Mouse (Mus musculus): ENCODE data around the gene Kcns3. TPM values are rescaled to one million over a fixed set of nuclear protein-coding genes. Genes with fewer than 3 reads are reported as not detected.

The Kcns3 gene
- total RNA-seq (2021): 1 to 10 TPM; 6.6 to 6.8 TPM
- long read RNA-seq, experiment 1, transcript Kcns3-201 (3 exons, 2,933 nt): major isoform, 6 of 11 reads
- long read RNA-seq, experiment 1, partial matches to known transcripts: 0 of 11 reads
- long read RNA-seq, experiment 1, other reads (novel, unspliced or antisense): 2 of 11 reads
- long read RNA-seq, experiment 2, transcript Kcns3-201 (3 exons, 2,933 nt): major isoform, 6 of 13 reads
- long read RNA-seq, experiment 2, partial matches to known transcripts: 0 of 13 reads
- long read RNA-seq, experiment 2, other reads (novel, unspliced or antisense): 3 of 13 reads

GRCm38 (mm10) chr12:11151015-11151414 is at the start of gene Kcns3:
Gene Kcns3 (minus strand): TSS chr12:11151056.
- DNase-seq (ENCODE audit: low spot score in 2 of 2): no peak

GRCm38 (mm10) chr12:11198551-11198950 is 47.7 kb upstream of the Kcns3 start:
- DNase-seq (ENCODE audit: low spot score in 2 of 2): no peak

GRCm38 (mm10) chr12:11198026-11198425 is 47.2 kb upstream of the Kcns3 start:
- DNase-seq (ENCODE audit: low spot score in 2 of 2): no peak

- no peak for DNase-seq (ENCODE audit: low spot score in 2 of 2)
Observed at GRCm38 (mm10) chr12:11196830-11197229, 46.0 kb upstream of the Kcns3 start.

GRCm38 (mm10) chr12:11196142-11196597 is 45.3 kb upstream of the Kcns3 start:
- DNase-seq (ENCODE audit: low spot score in 2 of 2): peak; percentile 52 to 68

GRCm38 (mm10) chr12:11195031-11195430 is 44.2 kb upstream of the Kcns3 start:
- no peak for DNase-seq (ENCODE audit: low spot score in 2 of 2)

GRCm38 (mm10) chr12:11178486-11179154 is 27.8 kb upstream of the Kcns3 start:
- peak; percentile 88 to 94 for DNase-seq (ENCODE audit: low spot score in 2 of 2)

GRCm38 (mm10) chr12:11177408-11178394 is 26.8 kb upstream of the Kcns3 start:
- DNase-seq (ENCODE audit: low spot score in 2 of 2): peak in 1 of 2 experiments; percentile 10

GRCm38 (mm10) chr12:11158670-11159069 is 7.8 kb upstream of the Kcns3 start:
- no peak for DNase-seq (ENCODE audit: low spot score in 2 of 2)

- DNase-seq (ENCODE audit: low spot score in 2 of 2): no peak
Observed at GRCm38 (mm10) chr12:11155123-11155522, 4.3 kb upstream of the Kcns3 start.

- DNase-seq (ENCODE audit: low spot score in 2 of 2): no peak
Observed at GRCm38 (mm10) chr12:11153587-11153986, 2.7 kb upstream of the Kcns3 start.

GRCm38 (mm10) chr12:11150192-11150935 is 492 bp downstream of the Kcns3 start:
- DNase-seq (ENCODE audit: low spot score in 2 of 2): no peak

GRCm38 (mm10) chr12:11149421-11150191 is 1.2 kb downstream of the Kcns3 start:
- peak; percentile 45 to 47 for DNase-seq (ENCODE audit: low spot score in 2 of 2)

- no peak for DNase-seq (ENCODE audit: low spot score in 2 of 2)
Observed at GRCm38 (mm10) chr12:11149121-11149420, 1.8 kb downstream of the Kcns3 start.

- DNase-seq (ENCODE audit: low spot score in 2 of 2): no peak
Observed at GRCm38 (mm10) chr12:11144894-11145293, 6.0 kb downstream of the Kcns3 start.

- no peak for DNase-seq (ENCODE audit: low spot score in 2 of 2)
Observed at GRCm38 (mm10) chr12:11132418-11132817, 18.4 kb downstream of the Kcns3 start.

GRCm38 (mm10) chr12:11129188-11129587 is 21.7 kb downstream of the Kcns3 start:
- DNase-seq (ENCODE audit: low spot score in 2 of 2): no peak

GRCm38 (mm10) chr12:11126186-11126759 is 24.6 kb downstream of the Kcns3 start:
- no peak for DNase-seq (ENCODE audit: low spot score in 2 of 2)

GRCm38 (mm10) chr12:11101565-11101964 is 49.3 kb downstream of the Kcns3 start:
- no peak for DNase-seq (ENCODE audit: low spot score in 2 of 2)
